Mouse (Mus musculus) lung, adult 2 months (tissue): ENCODE results near the gene Cebpz. TPM values are rescaled to one million over a fixed set of nuclear protein-coding genes. Genes with fewer than 3 reads are reported as not detected.

Source experiments
- DNase-seq: peaks from one replicate; pipeline ENCODE4 v3.0.0; 2022
- H3K4me1 ChIP-seq: fragments of 200-500 bp; 2 replicates; pipeline ENCODE4 v1.6.1; 2011; ENCODE audit warnings: low read length; ENCODE audit not compliant: control insufficient read depth, insufficient read depth
- H3K4me3 ChIP-seq: fragments of 200-500 bp; replicated peaks from 2 replicates; pipeline ENCODE3; 2011; ENCODE audit warnings: low read depth, mild to moderate bottlenecking, control low read depth, low read length; ENCODE audit errors: extremely low read depth
- CTCF ChIP-seq: fragments of 200-500 bp; IDR thresholded peaks from 2 replicates; pipeline ENCODE4 v1.5.1; 2011; ENCODE audit warnings: mild to moderate bottlenecking, low read length, control low read depth; ENCODE audit not compliant: insufficient read depth
- POLR2A ChIP-seq: fragments of 200-500 bp; IDR thresholded peaks from 2 replicates; pipeline ENCODE4 v1.6.1; 2011; ENCODE audit warnings: low read depth, mild to moderate bottlenecking, control low read depth, low read length, borderline replicate concordance; ENCODE audit errors: extremely low read depth
- WGBS: fragments of 180-500 bp; shearing (Covaris S2); methylation state at CpG from one replicate; pipeline ENCODE4 v1.1.7; 2018; 5-methylcytosine and 5-hydroxymethylcytosine counted together
- polyA plus RNA-seq: library from polyadenylated mRNA; depleted of rRNA; stranded (reverse); fragments of >200 nt; gene quantifications from 2 replicates; pipeline ENCODE4 v1.2.3, GENCODE M21; 2012; rRNA removed

Gene Cebpz
- polyA plus RNA-seq, 1 experiment = 6.0 TPM

DNA sequence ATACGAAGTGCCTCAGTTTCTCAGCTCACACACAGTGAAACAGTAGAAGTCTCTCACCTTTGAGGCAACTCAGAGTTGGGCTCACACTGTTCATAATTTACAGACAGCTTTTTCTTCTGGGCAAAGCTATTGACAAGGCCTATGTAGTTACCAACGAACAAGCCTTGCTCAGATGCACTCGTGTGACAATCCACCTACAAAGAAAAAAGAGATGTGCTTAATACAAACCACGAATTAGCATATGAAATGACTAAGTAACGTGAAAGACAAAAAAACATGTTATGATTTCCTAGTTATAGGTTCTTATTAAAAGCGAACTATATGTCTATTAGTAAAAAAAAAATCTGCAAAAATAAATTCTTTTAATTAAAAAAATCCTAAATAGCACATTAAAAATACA is 63.0 kb downstream of the Cebpz start:
- WGBS = 93% methylated on average over 6 of the region's 6 CpGs
- no peaks in the 10 kb centered on the region for H3K4me1 ChIP-seq
- H3K4me3 ChIP-seq = no peak overlapping the region
- no peak for DNase-seq
- TF ChIP-seq POLR2A = no peak
- TF ChIP-seq CTCF = no peak

Other genes starting within 250 kb of the Cebpz start
- 7.2 and 9.6 TPM in 2 replicates for gene Strn, start 199.9 kb downstream of the Cebpz start, polyA plus RNA-seq
- gene Heatr5b, start 101.7 kb downstream of the Cebpz start, polyA plus RNA-seq = 17.7 and 24.2 TPM in 2 replicates
- gene Gpatch11, start 101.5 kb downstream of the Cebpz start, polyA plus RNA-seq = 7.3 and 12.6 TPM in 2 replicates
- gene Eif2ak2, start 54.5 kb downstream of the Cebpz start, polyA plus RNA-seq = 3.9 and 7.5 TPM in 2 replicates
- gene Sult6b1, start 30.1 kb downstream of the Cebpz start, polyA plus RNA-seq = not detected in 2 replicates
- gene Cebpzos, start 20.6 kb downstream of the Cebpz start, polyA plus RNA-seq = 4.0 and 7.4 TPM in 2 replicates
- 4.9 and 9.2 TPM in 2 replicates for gene Ndufaf7, start 70 bp upstream of the Cebpz start, polyA plus RNA-seq
- gene Prkd3, start 83.8 kb upstream of the Cebpz start, polyA plus RNA-seq = 11.7 and 19.0 TPM in 2 replicates
- gene Qpct, start 114.8 kb upstream of the Cebpz start, polyA plus RNA-seq = 4.7 and 6.1 TPM in 2 replicates